Mouse (Mus musculus) CD8-positive naive resting alpha-beta T cell, adult 2 months (primary cell): ENCODE results near the gene Gria1.

Experiments used
- DNase-seq, 2 experiments: peaks; one replicate each; pipeline ENCODE4 v3.0.0; 2022; ENCODE audit warnings: low read depth in 2 of 2, low spot score in 2 of 2

Gene Gria1

DNA sequence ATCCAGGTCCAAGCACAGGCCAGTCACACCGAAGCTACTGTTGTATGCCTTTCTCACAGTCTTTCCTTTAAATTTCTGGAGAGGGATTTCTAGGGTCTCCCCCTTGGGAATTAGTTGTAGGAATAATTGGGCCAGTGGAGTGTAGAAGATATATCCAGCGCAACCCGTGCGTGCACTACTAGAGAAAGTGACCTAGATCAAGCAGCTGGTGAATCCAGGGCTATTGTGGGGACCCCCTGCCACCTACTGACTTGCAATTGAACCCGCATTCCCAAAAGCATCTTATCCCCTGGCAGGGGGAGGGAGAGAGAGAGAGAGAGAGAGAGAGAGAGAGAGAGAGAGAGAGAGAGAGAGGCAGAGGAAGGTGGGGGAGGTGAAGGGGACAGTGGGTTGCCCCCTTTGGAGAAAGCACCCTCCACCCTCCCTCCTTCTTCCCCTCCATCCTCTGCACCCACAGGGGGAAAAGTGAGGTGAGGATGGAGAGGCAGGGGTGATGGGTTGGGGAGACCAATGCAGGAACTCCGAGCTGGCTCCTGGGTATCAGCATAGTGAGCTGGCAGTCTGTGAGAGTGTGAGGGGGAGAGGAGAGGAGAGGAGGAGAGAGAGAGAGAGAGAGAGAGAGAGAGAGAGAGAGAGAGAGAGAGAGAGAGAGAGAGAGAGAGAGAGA lies at the start of gene Gria1:
Gene Gria1, plus strand, starts transcription at position 364 of the 667 bp plus-strand sequence.
- DNase-seq: no peak

GRCm38 (mm10) chr11:56961751-56962150 lies 49.4 kb upstream of the Gria1 start:
- no peak for DNase-seq

- DNase-seq: no peak
Measured at GRCm38 (mm10) chr11:56972814-56973213, 38.4 kb upstream of the Gria1 start.

DNA sequence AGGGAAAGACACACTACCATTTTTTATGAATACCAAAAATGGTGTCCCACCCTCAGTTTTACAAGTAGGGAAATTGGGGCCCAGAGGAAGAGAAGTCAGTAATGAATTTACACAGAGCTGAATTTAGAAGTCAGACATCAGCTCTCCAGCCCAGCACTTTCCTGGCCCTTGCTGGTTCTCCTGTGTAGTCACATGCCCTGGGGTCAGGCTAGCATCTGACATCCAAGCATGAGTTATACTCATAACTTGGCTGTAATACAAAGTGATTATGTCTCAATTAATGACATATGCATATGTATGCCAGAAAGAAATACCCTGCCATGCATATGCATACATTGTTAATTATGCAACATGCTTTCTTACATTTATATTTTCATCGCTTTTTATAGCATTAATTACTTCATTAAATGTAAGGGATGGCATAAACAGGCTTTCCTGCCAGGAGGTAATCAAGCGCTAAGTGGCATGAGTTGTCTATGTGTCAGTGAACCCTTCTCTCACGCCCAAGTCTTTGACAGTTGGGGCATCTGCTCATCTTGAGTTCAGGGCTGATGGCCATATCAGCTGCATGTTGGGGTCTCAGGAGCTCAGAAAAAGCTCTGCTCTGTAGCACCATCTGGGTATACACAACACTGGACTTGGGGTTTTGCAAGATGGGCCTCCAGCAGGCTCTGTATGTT lies 26.7 kb upstream of the Gria1 start:
- DNase-seq: no peak

DNA sequence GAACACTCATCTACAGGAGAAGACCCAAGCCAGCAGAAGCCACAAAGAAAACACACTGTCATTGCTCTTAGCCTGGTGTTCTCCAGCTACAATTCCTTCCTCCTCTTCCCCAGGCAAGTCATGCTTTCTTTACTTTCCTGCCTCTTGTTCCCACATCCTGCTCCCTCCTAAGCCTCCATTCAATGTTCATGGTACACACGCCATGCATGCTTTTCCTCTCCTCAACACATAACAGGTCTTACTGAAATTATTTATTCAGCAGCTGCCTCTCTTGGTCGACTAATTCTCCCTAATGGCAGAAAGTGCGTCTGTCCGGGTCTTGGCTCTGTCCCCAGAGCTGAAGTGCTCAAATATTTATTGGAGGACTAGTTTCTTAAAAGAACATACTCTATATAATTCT lies 25.7 kb upstream of the Gria1 start:
- DNase-seq: no peak

GRCm38 (mm10) chr11:56999601-57000001 lies 11.6 kb upstream of the Gria1 start:
- no peak for DNase-seq

- DNase-seq: no peak
Measured at GRCm38 (mm10) chr11:57004611-57005010, 6.6 kb upstream of the Gria1 start.

DNA sequence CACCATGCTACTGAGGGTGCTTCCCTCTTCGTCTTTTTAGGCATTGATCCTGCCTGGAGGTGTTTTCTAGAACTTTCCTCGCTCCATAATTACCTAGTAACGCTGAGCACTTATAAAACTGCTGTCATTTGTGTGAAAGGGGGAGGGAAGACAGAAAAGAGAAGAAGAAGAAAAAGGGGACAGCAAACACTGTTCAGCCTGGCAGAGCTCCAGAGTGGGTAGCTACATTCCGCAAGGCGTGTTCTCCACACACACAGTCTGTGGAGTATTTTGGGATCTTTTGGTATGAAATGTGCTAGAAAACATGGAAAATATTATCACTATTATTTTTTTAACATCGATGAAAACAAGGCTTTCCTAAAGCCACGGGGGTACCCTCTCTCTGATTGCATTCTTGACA lies 5.8 kb upstream of the Gria1 start:
- no peak for DNase-seq

GRCm38 (mm10) chr11:57007790-57008189 lies 3.4 kb upstream of the Gria1 start:
- DNase-seq: no peak

DNA sequence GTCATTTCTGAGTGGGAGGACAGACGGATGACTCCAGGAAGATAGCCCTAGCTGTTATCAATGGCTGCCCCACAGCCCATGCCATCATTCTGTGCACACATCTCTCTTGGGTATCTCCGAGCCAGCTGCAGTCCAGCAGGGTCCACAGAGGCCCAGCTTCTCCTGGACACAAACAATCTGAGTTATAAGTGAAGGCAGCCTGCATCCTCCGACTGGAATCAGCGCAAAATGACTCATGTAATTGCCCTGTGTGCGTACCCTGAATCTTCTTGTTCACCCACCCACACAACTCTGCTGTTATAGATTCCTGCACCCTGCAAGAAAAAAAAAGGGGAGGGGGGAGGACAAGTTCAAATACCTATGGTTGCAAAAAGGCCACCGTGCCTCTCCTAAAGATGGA lies 576 bp upstream of the Gria1 start:
- DNase-seq: no peak

- DNase-seq: no peak
Measured at GRCm38 (mm10) chr11:57011691-57012039, 478 bp downstream of the Gria1 start.

GRCm38 (mm10) chr11:57012287-57012921 lies 1.2 kb downstream of the Gria1 start:
- no peak for DNase-seq

DNA sequence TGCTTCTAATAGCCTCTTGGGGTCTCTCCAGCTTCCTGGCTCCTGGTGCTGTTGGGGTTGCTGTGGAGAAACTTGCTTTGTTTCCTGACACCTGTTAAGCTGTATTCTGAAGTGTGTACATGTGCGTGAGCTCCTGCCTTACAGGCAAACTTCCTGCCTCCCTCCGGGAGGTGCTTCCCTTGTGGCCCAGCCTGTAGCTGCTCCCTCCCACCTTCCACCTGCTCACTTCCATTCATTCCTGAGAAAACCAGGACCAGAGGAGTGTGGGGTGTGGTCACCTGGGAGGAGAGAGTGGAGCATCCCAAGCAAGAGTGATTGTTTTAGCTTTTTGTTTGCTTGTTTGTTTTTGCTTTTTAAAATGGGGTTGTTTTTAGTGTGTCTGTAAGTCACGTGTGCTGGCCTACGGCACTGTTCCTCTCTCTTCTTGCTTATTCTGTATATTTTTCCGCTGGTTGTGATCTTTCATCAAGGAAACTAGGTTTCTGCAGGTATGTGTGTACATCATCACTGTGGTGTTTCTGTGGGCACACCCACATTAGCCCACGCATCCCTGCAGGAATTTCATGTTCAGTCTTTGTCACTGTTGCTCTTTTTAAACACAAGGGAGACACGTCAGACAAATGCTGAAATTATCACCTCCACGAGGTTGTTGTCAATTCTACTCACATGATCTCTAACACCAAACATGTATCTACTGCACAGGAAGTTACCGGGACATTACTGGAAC lies 2.4 kb downstream of the Gria1 start:
- DNase-seq: no peak

- DNase-seq: no peak
Measured at GRCm38 (mm10) chr11:57014396-57014795, 3.2 kb downstream of the Gria1 start.

- DNase-seq: no peak
Measured at GRCm38 (mm10) chr11:57018536-57018935, 7.3 kb downstream of the Gria1 start.

GRCm38 (mm10) chr11:57022400-57022799 lies 11.2 kb downstream of the Gria1 start:
- DNase-seq: no peak

DNA sequence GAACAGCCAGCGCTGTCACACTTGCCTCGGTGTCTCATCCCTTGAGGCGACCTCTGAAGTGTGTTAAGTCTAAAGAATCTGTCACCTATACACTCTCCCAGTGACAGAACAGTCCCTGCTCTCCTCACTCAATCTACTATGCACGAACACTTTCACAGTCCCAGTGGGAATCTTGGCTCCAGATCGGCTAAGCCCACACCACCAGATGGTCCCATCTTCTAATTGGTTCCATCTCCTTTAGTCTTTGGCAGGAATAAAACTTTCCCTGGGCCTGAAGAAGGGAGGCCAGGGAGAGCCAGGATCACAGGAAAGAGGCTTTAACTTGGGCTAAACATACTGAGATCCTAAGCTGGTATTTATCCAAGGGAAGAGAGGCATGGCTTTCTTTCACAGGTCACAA lies 19.3 kb downstream of the Gria1 start:
- DNase-seq: no peak

DNA sequence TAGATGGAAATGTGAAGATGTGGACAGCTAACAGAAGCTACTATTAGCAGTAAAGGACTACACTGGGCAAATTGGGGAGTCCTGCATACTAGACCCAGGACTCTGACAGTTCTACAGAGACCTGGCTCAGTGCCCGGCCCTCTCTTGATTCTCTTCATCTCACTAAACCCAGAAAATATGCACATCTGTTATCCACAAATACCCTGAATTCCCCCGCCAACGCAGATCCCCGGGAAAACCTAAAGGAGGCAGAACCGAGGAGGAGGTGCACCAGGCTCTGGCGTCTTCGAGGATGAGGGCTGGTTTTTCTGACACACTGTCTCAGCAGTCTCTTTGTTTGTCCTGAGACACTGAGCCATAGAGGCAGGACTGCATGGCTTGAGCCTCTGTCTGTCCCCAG lies 27.6 kb downstream of the Gria1 start:
- DNase-seq: no peak

DNA sequence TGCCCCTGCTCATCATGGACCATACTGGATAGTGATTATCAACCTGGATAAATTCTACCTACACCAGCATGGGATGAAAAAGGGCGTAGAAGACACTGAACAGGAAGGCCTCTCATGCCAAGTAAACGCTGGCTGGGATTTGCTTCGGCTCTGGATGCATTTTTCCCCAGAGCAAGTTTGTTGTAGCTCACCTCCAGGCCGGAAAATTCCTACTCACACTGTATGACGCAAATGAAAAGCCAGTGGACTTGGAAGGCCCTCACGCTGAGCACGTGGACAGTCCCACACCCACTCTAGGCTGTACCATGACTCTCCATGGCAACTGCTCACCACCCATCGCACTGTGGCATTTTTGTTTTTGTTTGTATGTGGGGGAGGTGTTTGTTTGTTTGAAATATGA lies 28.1 kb downstream of the Gria1 start:
- no peak for DNase-seq

GRCm38 (mm10) chr11:57042057-57042456 lies 30.9 kb downstream of the Gria1 start:
- no peak for DNase-seq

DNA sequence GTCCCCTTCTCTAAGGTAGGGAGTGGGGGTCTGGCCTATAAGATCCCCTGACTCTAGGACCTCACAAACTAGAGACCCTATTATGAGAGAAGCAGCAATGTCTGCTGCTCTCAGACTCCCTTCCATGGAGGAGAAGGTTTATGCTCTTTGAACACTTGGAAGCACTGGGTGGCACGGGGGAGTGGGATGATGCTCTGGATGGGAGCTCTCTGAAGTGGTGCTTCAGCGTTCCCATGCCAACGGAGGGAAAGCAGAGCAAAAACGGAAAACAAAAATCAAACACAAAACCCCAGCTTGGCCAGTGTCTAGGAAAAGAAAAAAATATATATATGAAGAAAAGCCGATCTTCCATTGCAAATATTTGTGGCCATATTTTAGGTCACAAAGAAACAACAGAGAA lies 33.0 kb downstream of the Gria1 start:
- DNase-seq: no peak
